Mouse (Mus musculus): Measurements from ENCODE around the gene Ercc4.
"Not testable (repeated sequence)": the region's sequence is repeated elsewhere in the genome, so short reads cannot be mapped to it uniquely, and the experiment has no call there.

The Ercc4 gene

GRCm38 (mm10) chr16:13109156-13109989 is at the start of gene Ercc4:
Gene Ercc4 (plus strand): TSS chr16:13109684.
- DNase-seq (ENCODE audit: low spot score) = peak; percentile 97

- DNase-seq (ENCODE audit: low spot score) = no peak
Measured at GRCm38 (mm10) chr16:13061113-13061512, 48.4 kb upstream of the Ercc4 start.

GRCm38 (mm10) chr16:13074176-13074575 is 35.3 kb upstream of the Ercc4 start:
- no peak for DNase-seq (ENCODE audit: low spot score)

- DNase-seq (ENCODE audit: low spot score) = no peak
Measured at GRCm38 (mm10) chr16:13080161-13080560, 29.3 kb upstream of the Ercc4 start.

GRCm38 (mm10) chr16:13083155-13083798 is 26.2 kb upstream of the Ercc4 start:
- no peak for DNase-seq (ENCODE audit: low spot score)

GRCm38 (mm10) chr16:13108356-13108755 is 1.1 kb upstream of the Ercc4 start:
- DNase-seq (ENCODE audit: low spot score) = no peak

- DNase-seq (ENCODE audit: low spot score) = no peak
Measured at GRCm38 (mm10) chr16:13109990-13110595, 609 bp downstream of the Ercc4 start.

GRCm38 (mm10) chr16:13114821-13115220 is 5.3 kb downstream of the Ercc4 start:
- DNase-seq (ENCODE audit: low spot score) = no peak

- not testable (repeated sequence) for DNase-seq (ENCODE audit: low spot score)
Measured at GRCm38 (mm10) chr16:13115466-13115865, 6.0 kb downstream of the Ercc4 start.

- DNase-seq (ENCODE audit: low spot score) = no peak
Measured at GRCm38 (mm10) chr16:13117299-13117966, 7.9 kb downstream of the Ercc4 start.

GRCm38 (mm10) chr16:13117967-13118430 is 8.5 kb downstream of the Ercc4 start:
- DNase-seq (ENCODE audit: low spot score) = no peak

- no peak for DNase-seq (ENCODE audit: low spot score)
Measured at GRCm38 (mm10) chr16:13118754-13119294, 9.3 kb downstream of the Ercc4 start.

- DNase-seq (ENCODE audit: low spot score) = no peak
Measured at GRCm38 (mm10) chr16:13119641-13120350, 10.3 kb downstream of the Ercc4 start.

- no peak for DNase-seq (ENCODE audit: low spot score)
Measured at GRCm38 (mm10) chr16:13125357-13125756, 15.9 kb downstream of the Ercc4 start.

GRCm38 (mm10) chr16:13127566-13127965 is 18.1 kb downstream of the Ercc4 start:
- no peak for DNase-seq (ENCODE audit: low spot score)

GRCm38 (mm10) chr16:13130412-13130811 is 20.9 kb downstream of the Ercc4 start:
- DNase-seq (ENCODE audit: low spot score) = no peak

GRCm38 (mm10) chr16:13141220-13141619 is 31.7 kb downstream of the Ercc4 start:
- no peak for DNase-seq (ENCODE audit: low spot score)

GRCm38 (mm10) chr16:13143932-13144331 is 34.4 kb downstream of the Ercc4 start:
- no peak for DNase-seq (ENCODE audit: low spot score)

- DNase-seq (ENCODE audit: low spot score) = no peak
Measured at GRCm38 (mm10) chr16:13144682-13145410, 35.4 kb downstream of the Ercc4 start.

GRCm38 (mm10) chr16:13146231-13146630 is 36.7 kb downstream of the Ercc4 start:
- DNase-seq (ENCODE audit: low spot score) = no peak

Measured in ovary, postnatal 10 days (tissue).